In the genomic region with DNA sequence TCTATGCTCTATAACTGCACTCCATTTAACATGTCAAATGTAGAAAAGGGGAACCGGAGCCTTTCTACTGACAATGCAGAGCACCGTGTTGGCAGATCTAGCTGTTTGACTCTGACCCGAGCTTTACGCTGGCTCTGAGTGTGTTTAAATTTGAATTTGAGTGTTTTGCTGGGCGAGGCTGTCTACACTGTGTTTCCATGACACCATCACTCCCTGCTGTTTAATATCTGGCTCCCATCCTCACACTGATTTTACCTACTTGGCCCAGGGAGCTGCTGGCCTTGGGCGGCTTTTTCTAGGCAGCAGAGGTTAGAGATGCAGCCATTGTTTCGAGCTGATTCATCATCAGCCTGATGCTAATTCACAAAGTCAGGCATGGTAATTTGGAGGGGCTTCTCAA, we compare ENCODE assay signal across 8 mouse cellular contexts.
A peak's percentile ranks its signal among the peaks of the same experiment; 100 is the strongest.
DNase-seq lines count a peak whose midpoint lies in the region; ATAC-seq and TF ChIP-seq lines count a peak whose summit lies in the region.

No protein-coding gene starts in this region.

- no peak overlapping the region; the same call in 1 of the 2 replicates for H3K9ac ChIP-seq in hindbrain, embryonic 12.5 days
- H3K9ac ChIP-seq in neural tube, embryonic 14.5 days (replicated peaks; ENCODE audit: low read depth, low read length), result no peak overlapping the region

- peak; percentile 59 for ATAC-seq in hindbrain, embryonic 12.5 days (ENCODE audit: low FRiP score)
- peak; percentile 41; the same call in 1 of the 2 replicates for ATAC-seq in neural tube, embryonic 14.5 days (ENCODE audit: low read depth)

- no peak for TF ChIP-seq CTCF in layer of hippocampus, adult 2 months (conservative IDR thresholded peaks at IDR 0.05)

- H3K9me3 ChIP-seq in hindbrain, embryonic 12.5 days (replicated peaks), result no peaks in the 10 kb centered on the region
- no peaks in the 10 kb centered on the region for H3K9me3 ChIP-seq in neural tube, embryonic 14.5 days (ENCODE audit: control insufficient read depth, low read length)

- DNase-seq in layer of hippocampus, adult 2 months (ENCODE audit: low spot score in 2 of 2), result no peak
- no peak for DNase-seq in layer of hippocampus, adult 9-10 months (ENCODE audit: low spot score)
- DNase-seq in cerebellum, adult 8-10 months, result peak; percentile 31
- DNase-seq in kidney, postnatal 10 days, result no peak
- DNase-seq in ovary, postnatal 36 days (ENCODE audit: low spot score), result no peak
- no peak for DNase-seq in testis, postnatal 10 days (ENCODE audit: low spot score)

- H3K4me2 ChIP-seq in hindbrain, embryonic 12.5 days (replicated peaks), result no peak overlapping the region
- H3K4me2 ChIP-seq in neural tube, embryonic 14.5 days (ENCODE audit: low read depth, low read length), result no peak overlapping the region

- H3K4me3 ChIP-seq in layer of hippocampus, adult 2 months, result no peak overlapping the region
- no peak overlapping the region for H3K4me3 ChIP-seq in hindbrain, embryonic 12.5 days
- H3K4me3 ChIP-seq in neural tube, embryonic 14.5 days (ENCODE audit: low read depth, low read length), result no peak overlapping the region

- H3K4me1 ChIP-seq in hindbrain, embryonic 12.5 days, result peaks cover 27% of the 10 kb centered on the region
- peaks cover 13% of the 10 kb centered on the region; the same call in 1 of the 2 replicates for H3K4me1 ChIP-seq in neural tube, embryonic 14.5 days (ENCODE audit: control insufficient read depth, insufficient read depth, low read length)

- 41% methylated on average over 7 of the region's 7 CpGs for WGBS in hindbrain, embryonic 12.5 days
- WGBS in neural tube, embryonic 14.5 days, result 28% methylated on average over 7 of the region's 7 CpGs

- no peaks in the 10 kb centered on the region; the same call in 1 of the 2 replicates for H3K27me3 ChIP-seq in hindbrain, embryonic 12.5 days
- no peaks in the 10 kb centered on the region for H3K27me3 ChIP-seq in neural tube, embryonic 14.5 days (ENCODE audit: control insufficient read depth, insufficient read depth, low read length)

- peak overlapping the region; percentile 28 for H3K27ac ChIP-seq in layer of hippocampus, adult 2 months
- H3K27ac ChIP-seq in hindbrain, embryonic 12.5 days, result peak overlapping the region; percentile 52; the same call in 1 of the 2 replicates
- peak overlapping the region; percentile 35; the same call in 1 of the 2 replicates for H3K27ac ChIP-seq in neural tube, embryonic 14.5 days (ENCODE audit: low read depth, low read length)

- no peaks in the 10 kb centered on the region for H3K36me3 ChIP-seq in hindbrain, embryonic 12.5 days
- no peaks in the 10 kb centered on the region for H3K36me3 ChIP-seq in neural tube, embryonic 14.5 days (ENCODE audit: control insufficient read depth, insufficient read depth, low read length)
